Mouse (Mus musculus) adipocyte (in vitro differentiated cells): ENCODE data around the gene Mob3c.

ENCODE experiments used
- DNase-seq: peaks from one replicate; pipeline ENCODE4 v3.0.0-alpha.2; 2016; ENCODE audit warnings: low spot score

Gene Mob3c

DNA sequence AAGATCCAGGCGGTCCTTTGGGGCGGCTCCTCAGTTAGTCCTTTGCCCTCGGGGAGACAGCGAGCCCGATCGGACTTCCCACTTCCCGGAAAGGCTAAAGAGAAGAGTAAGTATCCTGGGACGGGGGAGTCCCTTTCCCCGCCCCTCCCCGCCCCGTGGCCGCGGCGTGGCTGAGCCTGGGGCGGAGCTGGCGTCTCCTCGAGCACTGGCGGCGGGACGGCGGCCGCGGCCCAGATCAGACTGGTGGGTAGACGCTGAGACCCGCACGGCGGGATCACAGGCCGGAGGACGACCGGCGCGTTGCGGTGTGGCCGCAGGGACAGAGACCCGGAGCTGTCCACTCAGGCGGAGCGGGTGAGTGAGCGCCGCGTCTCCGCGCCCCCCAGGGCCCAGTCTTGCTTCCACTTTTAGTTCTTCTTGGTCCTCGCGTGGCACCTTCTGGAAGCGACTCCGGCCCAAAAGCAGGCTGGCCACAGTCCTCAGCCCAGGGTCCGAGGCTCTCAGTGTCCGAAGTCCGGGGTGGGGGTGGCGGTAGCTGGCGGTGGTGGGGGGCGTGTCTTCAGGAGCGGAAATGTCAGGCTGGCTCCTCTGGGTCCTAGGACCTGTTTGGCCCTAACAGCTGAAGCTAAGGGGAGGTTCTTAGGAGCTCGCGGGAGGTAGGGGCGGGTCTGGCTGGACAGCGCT lies at the start of gene Mob3c:
TSS of gene Mob3c (plus strand) at position 205 of the 684 bp plus-strand sequence.
- peak; percentile 79 for DNase-seq

DNA sequence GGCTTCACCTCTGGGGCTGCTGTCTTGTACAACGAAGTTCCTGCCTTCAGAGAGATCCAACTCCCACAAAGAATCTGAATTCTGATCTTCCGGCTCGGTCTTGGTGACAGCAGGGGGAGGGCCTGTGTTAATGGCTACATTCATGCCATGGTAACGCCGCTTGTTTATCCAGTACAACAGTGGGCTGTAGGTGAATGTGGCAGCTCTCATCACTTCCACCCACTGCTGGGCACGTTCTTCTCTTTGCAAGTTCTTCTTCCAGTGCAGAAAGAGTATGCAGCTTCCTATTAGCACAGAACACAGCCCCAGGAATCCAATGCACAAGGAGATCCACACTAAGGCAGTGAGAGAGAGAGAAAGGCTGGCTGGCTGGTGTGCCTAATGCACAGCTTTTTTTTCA lies 47.6 kb upstream of the Mob3c start:
- DNase-seq = no peak

DNA sequence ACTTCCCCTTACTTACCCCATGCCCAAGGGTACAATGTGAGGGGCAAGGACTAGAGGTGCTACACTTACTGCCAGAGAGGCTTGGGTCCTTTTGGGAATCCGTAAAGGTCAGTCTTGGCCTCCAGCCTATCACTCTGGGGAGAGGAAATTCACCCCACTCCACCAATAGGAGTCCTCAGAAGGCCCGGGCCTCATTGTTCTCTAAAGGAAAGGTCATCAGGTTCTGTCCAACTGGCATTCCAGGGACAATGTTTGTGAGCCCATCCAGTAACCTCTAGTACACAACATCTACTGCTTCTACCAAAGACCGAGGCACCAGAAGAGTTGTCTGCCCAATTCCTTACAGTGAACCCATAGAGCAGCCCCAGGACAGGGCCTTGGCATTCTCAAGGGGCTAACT lies 47.0 kb upstream of the Mob3c start, which contains the start of gene Tex38:
TSS of gene Tex38 (minus strand) at position 101 of the 400 bp plus-strand sequence.
- DNase-seq = no peak

DNA sequence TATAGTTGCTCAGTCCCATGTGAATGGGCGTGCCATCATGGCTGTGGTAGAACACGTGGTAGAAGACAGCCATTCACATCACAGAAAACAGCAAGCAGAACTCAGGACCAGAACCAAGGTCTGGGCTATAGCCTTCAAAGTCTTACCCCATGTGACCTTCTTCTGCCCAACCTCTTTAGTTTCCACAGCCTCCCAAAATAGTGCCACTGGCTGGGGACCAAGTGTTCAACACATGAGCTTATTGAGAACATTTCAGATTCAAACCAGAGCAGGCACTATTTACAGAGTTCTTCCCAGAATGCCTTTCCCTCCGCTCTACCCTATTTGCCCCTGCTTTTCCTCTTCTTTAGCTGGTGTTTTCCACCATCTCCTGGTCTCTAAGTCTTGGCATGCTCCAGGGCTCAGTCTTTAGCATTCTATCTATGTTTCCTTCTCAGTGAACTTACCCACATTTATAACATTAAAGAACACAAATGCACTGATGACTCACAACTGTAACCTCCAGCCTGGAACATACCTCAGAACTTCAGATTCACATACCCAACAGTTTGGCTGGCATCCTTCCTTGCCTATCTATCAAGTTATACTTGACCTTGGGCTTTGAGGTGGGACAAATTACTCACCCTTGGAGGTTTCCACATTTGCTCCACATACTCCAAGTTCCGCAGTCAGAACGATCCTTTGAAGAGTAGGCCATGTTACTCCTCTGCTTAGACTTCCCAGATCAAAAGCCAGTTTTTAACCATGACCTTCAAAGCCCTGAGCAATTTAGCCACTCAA lies 45.7 kb upstream of the Mob3c start:
- DNase-seq = no peak

DNA sequence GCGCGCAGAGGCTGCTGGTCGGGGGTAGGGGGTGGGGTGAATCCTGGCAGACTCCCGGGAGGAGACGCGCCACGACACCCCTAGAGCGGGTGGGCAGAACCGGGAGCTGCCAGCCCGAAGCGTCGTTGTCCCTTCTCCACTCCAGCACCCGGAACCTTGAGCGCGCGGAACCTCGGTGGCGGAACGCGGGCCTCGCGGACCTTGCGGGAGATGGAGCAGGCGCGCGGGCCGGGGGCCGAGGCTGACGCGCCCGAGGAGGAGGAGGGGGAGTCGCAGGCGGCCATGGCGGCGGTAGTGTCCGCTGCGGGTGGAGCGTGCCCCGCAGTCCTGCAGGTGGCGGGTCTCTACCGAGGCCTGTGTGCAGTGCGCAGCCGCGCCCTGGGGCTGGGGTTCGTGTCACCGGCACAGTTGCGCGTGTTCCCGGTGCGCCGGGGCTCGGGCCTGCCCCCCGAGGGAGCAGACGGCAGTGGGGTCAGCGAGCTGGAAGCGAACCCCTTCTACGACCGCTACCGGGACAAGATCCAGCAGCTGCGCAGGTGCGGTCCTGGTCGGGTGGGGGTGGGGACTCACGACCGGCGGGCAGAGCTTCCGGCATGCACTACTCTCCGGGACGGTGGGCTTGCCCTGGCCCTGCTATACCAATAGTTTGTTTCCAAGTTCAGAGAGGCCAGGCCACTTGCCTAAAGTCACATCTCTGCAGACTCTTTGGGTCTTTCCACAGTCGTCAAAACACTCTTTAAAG lies 43.0 kb upstream of the Mob3c start, which contains the start of gene Atpaf1:
TSS of gene Atpaf1 (plus strand) at position 44 of the 742 bp plus-strand sequence.
- peak; percentile 61 for DNase-seq

DNA sequence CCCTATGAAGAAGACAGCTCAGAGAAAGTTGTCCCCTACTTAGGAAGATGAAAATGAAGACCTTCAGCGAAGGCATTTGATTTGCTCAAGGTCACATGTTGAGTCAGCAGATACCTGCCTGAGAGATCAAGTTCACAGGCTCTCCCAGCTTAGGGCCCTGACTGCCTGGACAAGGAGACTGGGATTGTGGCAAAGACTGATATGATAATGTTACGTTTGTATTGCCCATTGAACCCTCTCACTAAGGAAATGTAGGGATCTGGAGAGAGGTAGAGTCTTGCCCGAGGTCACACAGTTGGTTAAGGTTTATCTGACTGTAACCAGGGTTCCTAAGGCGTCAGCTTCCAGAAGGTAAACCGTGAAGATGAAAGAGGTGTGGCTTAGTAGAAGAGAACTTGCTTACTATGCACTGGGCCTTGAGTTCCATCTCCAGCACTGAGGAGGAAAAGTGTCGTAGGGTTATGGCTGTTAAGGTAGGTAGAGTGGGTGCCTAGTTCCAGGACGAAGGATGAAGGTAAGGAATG lies 42.3 kb upstream of the Mob3c start:
- peak; percentile 19 for DNase-seq

DNA sequence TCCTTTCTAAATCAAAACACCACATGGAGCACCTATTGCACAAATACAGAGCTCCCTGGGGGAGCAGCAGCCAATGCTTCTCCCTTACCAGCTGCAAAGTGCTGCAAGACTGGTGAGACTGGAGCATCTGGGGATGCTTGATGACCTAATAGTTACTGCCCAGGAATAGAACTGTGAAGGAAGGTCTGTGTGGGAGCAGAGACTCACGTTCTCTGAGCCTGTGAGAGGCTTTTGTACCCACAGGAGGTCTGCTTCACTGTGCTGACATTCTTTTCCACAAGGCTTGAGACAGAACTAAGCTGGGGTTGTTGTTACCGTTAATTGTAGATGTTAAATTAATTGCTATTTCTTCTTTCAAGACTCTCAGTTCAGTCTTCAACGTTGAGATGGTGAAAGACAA lies 37.0 kb upstream of the Mob3c start:
- peak; percentile 23 for DNase-seq

DNA sequence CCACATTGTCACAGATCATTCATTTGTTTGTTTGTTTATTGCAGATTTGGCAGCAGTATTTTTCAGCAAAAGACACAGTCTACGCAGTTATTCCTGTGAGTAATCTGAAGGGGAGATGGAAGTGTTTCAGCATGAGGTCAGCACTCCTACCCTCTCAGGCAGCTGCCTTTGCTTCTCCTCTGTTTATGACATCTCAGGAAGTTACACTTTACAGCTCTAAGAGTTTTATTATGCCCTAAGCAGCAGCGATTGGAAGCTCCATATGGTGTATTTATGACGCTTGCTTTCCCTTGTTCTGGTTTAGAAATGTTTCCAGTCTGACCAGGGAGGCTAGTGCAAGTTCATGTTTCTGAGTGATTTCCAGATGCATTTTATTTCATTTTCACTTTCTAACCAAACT lies 32.5 kb upstream of the Mob3c start:
- DNase-seq = peak; percentile 17

DNA sequence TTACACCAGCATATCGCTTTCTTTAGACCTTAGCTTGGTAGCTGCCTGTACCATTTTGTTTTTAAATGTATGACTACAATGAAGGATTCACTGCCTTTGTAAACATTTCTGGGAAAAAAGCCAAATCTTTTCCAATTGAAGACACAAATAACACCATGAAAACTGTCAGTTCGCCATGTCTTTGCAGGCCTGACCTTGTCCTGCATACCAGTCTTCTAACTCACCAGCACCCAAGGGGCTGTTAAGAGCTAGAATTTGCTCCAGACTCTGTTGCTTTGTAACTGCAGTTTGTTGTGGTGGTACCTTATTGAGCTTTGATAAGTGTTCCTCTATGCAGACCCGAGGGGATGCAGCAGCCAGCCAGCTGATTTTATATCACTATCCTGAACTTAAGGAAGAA lies 27.9 kb upstream of the Mob3c start:
- no peak for DNase-seq

DNA sequence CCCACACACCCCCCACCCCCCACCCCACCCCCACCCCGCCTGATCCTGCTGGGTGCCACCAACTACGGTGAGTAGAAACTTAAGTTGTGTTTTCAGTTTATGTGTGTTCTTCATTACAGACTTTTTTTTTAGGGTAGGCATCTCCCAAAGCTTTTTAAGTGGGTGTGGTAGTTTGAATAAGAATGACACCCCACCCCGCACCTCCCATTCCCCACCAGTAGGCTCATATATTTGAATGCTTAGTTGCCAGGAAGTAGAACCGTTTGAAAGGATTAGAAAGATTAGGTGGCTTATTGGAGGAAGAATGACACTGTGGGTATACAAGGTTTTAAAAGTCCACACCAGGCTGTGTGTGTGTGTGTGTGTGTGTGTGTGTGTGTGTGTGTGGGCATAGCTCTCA lies 15.6 kb upstream of the Mob3c start:
- no peak for DNase-seq

DNA sequence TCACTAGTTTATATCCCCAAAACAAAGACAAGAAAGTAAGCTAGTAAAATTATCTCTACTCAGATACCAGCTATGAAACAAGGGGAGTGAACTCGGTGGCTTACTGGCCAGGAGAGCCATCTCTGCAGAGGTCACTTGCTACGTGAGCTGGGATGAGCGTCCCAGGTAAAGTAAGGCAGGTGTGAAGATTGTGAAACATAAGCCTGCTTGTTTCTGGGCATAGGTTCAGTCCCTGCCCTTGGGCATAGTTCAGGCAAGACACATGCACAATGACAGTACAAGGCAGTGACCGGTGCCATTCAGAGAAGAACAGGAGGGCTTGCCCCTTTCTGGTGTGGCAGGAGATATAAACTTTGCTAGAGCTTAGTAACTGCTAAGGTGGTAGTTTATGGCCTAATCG lies 12.3 kb upstream of the Mob3c start:
- DNase-seq = no peak

DNA sequence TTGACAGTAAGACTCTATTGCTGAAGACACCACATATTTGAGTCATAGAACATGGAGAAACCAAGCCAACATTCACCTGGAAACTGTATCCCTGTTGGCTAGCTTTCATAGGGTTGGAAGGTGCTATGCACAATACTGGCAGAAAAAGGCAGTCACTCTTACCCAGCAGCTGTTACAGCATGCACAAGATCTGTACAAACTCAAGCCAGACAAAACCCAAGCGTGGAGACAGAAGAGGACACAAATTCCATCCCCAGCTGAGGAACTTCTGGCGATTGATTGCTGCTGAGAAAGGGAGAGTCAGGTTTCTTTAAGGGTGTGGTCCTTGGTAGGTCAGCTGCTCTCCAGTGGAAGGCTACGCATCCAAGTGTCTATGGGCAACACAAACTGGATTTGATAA lies 7.7 kb upstream of the Mob3c start:
- DNase-seq = no peak

DNA sequence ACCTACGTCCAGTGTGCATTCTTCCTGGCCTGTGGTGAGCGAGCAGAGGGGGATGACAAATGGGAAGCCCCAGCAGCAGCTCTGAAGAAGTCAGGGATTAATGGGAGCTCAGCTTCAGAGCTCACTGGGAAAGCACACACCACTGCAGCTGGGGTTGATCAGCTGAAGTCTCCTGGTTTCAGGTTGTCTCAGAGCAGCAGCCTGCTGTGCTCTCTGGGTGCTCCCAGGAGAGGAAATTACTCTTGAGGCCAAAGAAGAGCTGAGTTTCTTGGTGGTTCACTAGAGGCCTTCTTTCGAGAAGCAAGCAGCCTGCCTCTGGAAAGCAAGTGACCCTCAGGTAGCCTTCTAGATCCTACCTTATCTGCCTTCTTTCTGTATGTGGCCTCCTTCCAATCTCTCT lies 6.9 kb upstream of the Mob3c start:
- no peak for DNase-seq

DNA sequence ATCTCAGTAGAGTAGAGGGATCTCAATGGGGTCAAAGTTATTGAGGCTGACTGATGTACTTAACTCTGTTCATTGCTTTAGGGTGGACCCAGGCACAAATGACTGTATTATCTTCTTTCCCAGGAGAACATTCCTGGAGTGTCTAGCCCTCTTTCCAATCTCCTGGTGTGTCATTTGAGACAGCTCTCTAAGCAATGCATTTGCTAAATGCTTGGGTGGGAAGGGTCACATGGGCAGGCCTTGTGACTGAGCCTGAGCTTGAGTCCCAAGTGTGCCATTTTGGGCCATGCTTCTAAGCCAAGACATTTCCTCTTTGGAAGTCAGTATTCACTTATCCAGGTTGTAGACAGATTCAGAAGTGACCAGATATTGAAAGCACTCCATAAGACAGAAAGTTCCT lies 6.5 kb upstream of the Mob3c start:
- peak; percentile 31 for DNase-seq

DNA sequence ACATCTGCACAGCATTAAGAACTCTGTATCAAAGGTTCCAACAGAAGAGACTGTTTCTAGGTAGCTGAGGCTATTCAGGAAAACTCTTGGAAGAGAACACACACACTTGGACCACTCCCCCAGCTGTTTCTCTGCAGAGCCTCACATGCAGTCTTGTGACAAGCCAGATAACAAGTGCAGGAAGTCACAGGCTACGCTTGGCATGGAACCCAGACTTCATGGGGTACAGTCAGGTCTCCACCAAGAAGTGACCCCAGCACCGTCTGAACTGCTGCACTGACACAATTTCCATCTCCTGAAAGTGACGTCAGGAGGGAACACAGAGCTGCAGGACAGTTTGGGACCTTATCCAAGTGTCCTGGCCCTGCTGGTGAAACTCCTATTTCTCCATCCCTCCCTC lies 6.0 kb upstream of the Mob3c start:
- no peak for DNase-seq

DNA sequence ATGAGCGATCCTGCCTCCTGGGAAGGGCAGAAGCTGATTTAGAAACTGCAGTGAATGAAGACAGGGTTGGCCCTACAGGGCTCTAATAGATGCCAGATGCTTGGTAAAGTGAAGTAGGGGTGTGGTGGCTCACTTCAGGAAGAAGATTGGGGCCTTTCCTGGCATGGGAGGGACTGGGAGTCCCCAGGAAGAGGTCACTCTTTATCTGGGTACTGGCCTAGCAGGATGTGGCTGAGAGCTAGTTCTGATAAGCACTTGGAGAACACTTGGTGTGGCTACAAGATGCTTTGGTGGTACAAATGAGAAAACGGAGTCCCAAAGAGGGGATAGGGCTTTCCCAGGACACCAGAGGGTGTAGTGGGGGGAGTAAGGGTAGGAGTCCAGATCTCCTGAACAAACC lies 3.7 kb upstream of the Mob3c start:
- DNase-seq = no peak

DNA sequence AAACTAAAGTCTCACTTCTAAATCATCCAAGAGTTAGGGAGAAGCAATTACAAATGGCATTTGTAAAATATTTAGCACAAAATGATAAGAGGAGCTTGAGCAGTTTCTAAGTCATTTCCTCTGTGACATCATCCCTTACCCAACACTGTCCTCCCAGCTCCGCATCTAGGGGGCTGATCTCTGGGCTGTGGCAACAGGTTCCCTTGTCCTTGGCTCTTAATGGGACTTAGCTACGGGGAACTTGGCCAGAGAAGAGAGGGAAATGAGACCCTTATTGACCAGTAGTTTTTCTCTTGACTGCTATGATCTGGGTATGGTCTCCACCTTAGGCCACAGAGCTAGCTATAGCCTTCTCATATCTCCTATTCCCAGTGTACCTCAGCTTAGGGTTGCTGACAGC lies 2.6 kb upstream of the Mob3c start:
- no peak for DNase-seq

DNA sequence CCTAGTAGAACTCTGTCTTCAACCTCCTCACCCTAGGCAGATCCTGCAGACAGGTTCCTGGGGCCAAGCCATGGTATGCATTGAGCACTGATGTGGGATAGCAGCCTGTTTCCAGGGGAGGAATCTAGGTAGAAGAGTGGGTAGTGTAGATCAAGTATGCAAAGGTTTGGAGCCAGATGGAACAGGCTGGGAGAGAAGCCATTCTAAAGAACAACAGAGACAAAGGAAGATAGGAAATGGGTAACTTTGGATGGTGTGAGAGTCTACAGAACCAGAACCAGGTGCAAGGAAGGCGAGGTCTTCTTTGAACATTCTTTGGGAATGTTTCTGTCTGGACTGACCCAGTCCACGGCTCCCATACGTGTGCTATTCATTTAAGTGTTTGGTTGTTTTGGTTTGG lies 826 bp upstream of the Mob3c start:
- DNase-seq = no peak

DNA sequence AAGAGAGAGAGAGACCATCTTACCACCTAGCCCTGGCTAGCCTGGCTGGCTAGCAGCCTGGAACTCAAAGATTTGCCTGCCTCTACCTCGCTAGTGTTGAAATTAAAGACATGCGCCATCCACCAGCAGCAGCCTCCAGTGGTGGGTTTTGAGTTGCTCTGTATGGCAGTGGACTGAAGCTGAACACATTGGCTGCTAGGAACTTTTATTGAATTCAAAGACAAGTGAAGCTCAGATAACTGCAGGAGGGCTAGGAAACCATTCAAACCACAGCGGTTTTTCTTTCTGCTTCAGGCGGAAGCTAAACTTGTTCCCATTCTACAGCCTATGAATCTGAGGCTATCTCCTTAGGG lies 381 bp upstream of the Mob3c start:
- no peak for DNase-seq

DNA sequence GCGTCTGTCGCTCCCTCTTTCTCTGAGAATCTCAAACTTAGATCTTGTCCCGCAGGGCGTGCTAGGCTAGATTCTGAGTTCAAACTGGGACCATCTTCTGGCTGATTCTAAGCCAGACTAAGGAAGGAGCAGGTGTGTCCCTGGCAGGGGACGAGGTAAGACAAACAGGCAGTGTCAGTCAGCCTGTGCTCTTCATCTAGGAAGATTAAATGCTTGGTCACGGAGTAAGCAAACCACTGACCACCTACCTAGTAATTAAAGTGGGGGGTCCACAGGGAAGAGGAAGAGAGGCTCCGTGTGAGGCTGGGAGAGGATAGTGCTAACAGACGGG lies 645 bp downstream of the Mob3c start:
- DNase-seq = no peak

DNA sequence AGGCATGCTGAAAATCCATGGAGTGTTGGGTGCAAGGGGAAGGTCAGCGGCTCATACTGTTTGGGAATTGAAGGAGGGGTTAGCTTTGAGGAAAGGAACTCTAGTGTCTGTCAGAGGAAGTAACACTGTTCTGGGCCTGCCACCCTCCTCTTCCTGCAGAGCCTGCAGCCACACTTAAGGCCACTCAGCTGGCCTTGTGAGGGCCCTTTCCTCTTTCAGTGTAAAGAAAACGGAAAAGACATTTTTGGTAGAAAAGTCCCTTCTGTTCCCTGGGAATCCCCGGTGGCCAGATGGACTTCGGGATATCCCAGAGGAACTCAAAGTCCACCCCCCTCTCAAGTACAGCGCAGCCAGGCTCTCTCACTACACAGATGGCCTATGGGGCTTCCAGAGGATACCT lies 2.6 kb downstream of the Mob3c start:
- no peak for DNase-seq

DNA sequence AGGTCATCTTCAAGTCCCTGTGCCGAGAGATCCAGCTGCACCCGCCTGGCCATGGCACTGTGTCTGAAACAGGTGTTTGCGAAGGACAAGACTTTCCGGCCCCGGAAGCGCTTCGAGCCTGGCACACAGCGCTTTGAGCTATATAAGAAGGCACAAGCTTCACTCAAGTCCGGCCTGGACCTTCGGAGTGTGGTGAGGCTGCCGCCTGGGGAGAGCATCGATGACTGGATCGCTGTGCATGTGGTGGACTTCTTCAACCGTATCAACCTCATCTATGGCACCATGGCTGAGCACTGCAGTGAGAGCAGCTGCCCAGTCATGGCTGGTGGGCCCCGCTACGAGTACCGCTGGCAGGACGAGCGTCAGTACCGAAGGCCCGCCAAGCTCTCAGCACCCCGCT lies 3.3 kb downstream of the Mob3c start:
- DNase-seq = no peak

DNA sequence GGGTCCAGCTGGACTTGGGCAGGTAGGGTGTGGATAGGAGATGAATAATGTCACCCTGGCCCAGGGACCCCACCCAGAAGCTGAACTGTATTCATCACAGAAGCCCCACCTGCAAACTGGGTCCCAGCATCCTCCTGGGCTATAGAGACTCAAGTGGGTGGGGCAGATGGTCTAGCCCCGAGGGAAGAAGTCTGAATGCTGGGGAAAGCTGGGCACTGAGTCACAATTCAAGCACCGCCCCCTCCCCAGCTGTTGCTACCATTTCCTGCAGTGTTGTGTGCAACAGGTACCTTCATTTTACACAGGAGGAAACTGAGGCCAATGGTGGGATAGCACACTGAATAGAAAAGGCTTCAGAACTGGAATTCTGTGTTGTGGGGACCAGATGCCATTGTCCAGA lies 4.1 kb downstream of the Mob3c start:
- DNase-seq = no peak
